Mouse (Mus musculus): ENCODE data around the gene Dbx1. TPM values are rescaled to one million over a fixed set of nuclear protein-coding genes. Genes with fewer than 3 reads are reported as not detected.

Dbx1 gene
- polyA plus RNA-seq, 1 experiment from 2014 or later: 17.9 TPM

- H3K4me2 ChIP-seq (replicated peaks): no peak overlapping the region
- no peak overlapping the region for H3K9ac ChIP-seq
- peaks cover 98% of the 10 kb centered on the region for H3K27me3 ChIP-seq
- 0 out of 2 replicates have a peak, but pooled peaks cover 2% of the 10 kb centered on the region for H3K9me3 ChIP-seq (replicated peaks)
- 6% methylated on average over 18 of the region's 18 CpGs for WGBS
- H3K4me3 ChIP-seq: no peak overlapping the region
- no peaks in the 10 kb centered on the region for H3K36me3 ChIP-seq
- H3K4me1 ChIP-seq: no peaks in the 10 kb centered on the region; the same call in 1 of the 2 replicates
- H3K27ac ChIP-seq: no peak overlapping the region
- peak; percentile 2; the same call in 1 of the 2 replicates for ATAC-seq (ENCODE audit: low FRiP score)
These were observed 3.4 kb upstream of the Dbx1 start for GRCm38 (mm10) chr7:49639864-49640708.

GRCm38 (mm10) chr7:49638941-49639776, 2.5 kb upstream of the Dbx1 start:
- Histone ChIP-seq H3K4me1 (peaks cover 2% of the 10 kb centered on the region), H3K36me3 (no peaks in the 10 kb centered on the region), H3K4me3 (no peak overlapping the region), H3K4me2 (replicated peaks) (0 out of 2 replicates have a peak overlapping the region, but pooled peaks have one; percentile 22), H3K27ac (no peak overlapping the region), H3K9ac (no peak overlapping the region), H3K27me3 (peaks cover 95% of the 10 kb centered on the region), H3K9me3 (replicated peaks) (no peaks in the 10 kb centered on the region)
- 1% methylated on average over 35 of the region's 35 CpGs for WGBS
- no peak for ATAC-seq (ENCODE audit: low FRiP score)

- ATAC-seq (ENCODE audit: low FRiP score): no peak
- Histone ChIP-seq H3K9ac (no peak overlapping the region), H3K4me2 (replicated peaks) (0 out of 2 replicates have a peak overlapping the region, but pooled peaks have one; percentile 11), H3K4me1 (peaks cover 13% of the 10 kb centered on the region), H3K4me3 (no peak overlapping the region), H3K27ac (no peak overlapping the region), H3K9me3 (replicated peaks) (no peaks in the 10 kb centered on the region), H3K27me3 (peaks cover 97% of the 10 kb centered on the region), H3K36me3 (no peaks in the 10 kb centered on the region)
- under 1% methylated on average over 21 of the region's 21 CpGs for WGBS
These were observed 1.4 kb upstream of the Dbx1 start for GRCm38 (mm10) chr7:49637851-49638663.

- Histone ChIP-seq H3K4me2 (replicated peaks) (no peak overlapping the region), H3K4me1 (peaks cover 14% of the 10 kb centered on the region)
These were observed 632 bp upstream of the Dbx1 start for GRCm38 (mm10) chr7:49637281-49637680.

GRCm38 (mm10) chr7:49635971-49636370, 678 bp downstream of the Dbx1 start:
- Histone ChIP-seq H3K36me3 (no peaks in the 10 kb centered on the region), H3K4me1 (peaks cover 14% of the 10 kb centered on the region), H3K9me3 (replicated peaks) (no peaks in the 10 kb centered on the region), H3K27me3 (peaks cover 97% of the 10 kb centered on the region), H3K9ac (no peak overlapping the region), H3K4me2 (replicated peaks) (peak overlapping the region; percentile 13; the same call in 1 of the 2 replicates), H3K4me3 (peak overlapping the region; percentile 18), H3K27ac (no peak overlapping the region)
- WGBS: under 1% methylated on average over 22 of the region's 22 CpGs
- no peak for ATAC-seq (ENCODE audit: low FRiP score)

More at GRCm38 (mm10) chr7:49637281-49637680, 632 bp upstream of the Dbx1 start:
- 2% methylated on average over 9 of the region's 9 CpGs for WGBS
- no peaks in the 10 kb centered on the region for H3K36me3 ChIP-seq
- no peak overlapping the region for H3K9ac ChIP-seq
- no peak for ATAC-seq (ENCODE audit: low FRiP score)
- peaks cover 97% of the 10 kb centered on the region for H3K27me3 ChIP-seq
- H3K4me3 ChIP-seq: no peak overlapping the region
- H3K9me3 ChIP-seq (replicated peaks): no peaks in the 10 kb centered on the region
- no peak overlapping the region for H3K27ac ChIP-seq

GRCm38 (mm10) chr7:49635074-49635621, 1.5 kb downstream of the Dbx1 start:
- Histone ChIP-seq H3K4me2 (replicated peaks) (0 out of 2 replicates have a peak overlapping the region, but pooled peaks have one; percentile 2), H3K4me3 (0 out of 2 replicates have a peak overlapping the region, but pooled peaks have one; percentile 4), H3K27me3 (peaks cover 97% of the 10 kb centered on the region), H3K9ac (no peak overlapping the region), H3K36me3 (no peaks in the 10 kb centered on the region), H3K9me3 (replicated peaks) (no peaks in the 10 kb centered on the region), H3K27ac (no peak overlapping the region), H3K4me1 (peaks cover 14% of the 10 kb centered on the region)
- WGBS: under 1% methylated on average over 35 of the region's 35 CpGs
- peak; percentile 29 for ATAC-seq (ENCODE audit: low FRiP score)

GRCm38 (mm10) chr7:49634291-49635073, 2.2 kb downstream of the Dbx1 start:
- Histone ChIP-seq H3K27me3 (peaks cover 97% of the 10 kb centered on the region), H3K36me3 (no peaks in the 10 kb centered on the region), H3K4me3 (peak overlapping the region; percentile 21; the same call in 1 of the 2 replicates), H3K9ac (no peak overlapping the region), H3K9me3 (replicated peaks) (no peaks in the 10 kb centered on the region), H3K4me2 (replicated peaks) (peak overlapping the region; percentile 44), H3K27ac (no peak overlapping the region), H3K4me1 (peaks cover 14% of the 10 kb centered on the region)
- ATAC-seq (ENCODE audit: low FRiP score): peak; percentile 23; the same call in 1 of the 2 replicates
- under 1% methylated on average over 26 of the region's 26 CpGs for WGBS

GRCm38 (mm10) chr7:49633375-49633956, 3.2 kb downstream of the Dbx1 start:
- Histone ChIP-seq H3K4me3 (peak overlapping the region; percentile 21), H3K9me3 (replicated peaks) (no peaks in the 10 kb centered on the region), H3K27ac (0 out of 2 replicates have a peak overlapping the region, but pooled peaks have one; percentile 52), H3K4me1 (peaks cover 14% of the 10 kb centered on the region), H3K9ac (no peak overlapping the region), H3K36me3 (no peaks in the 10 kb centered on the region), H3K4me2 (replicated peaks) (peak overlapping the region; percentile 44), H3K27me3 (peaks cover 97% of the 10 kb centered on the region)
- under 1% methylated on average over 33 of the region's 33 CpGs for WGBS
- 0 out of 2 replicates have a peak, but pooled peaks have one; percentile 14 for ATAC-seq (ENCODE audit: low FRiP score)

GRCm38 (mm10) chr7:49632391-49632790, 4.3 kb downstream of the Dbx1 start:
- Histone ChIP-seq H3K27ac (no peak overlapping the region), H3K4me1 (peaks cover 14% of the 10 kb centered on the region), H3K9ac (no peak overlapping the region), H3K27me3 (peaks cover 96% of the 10 kb centered on the region), H3K4me3 (no peak overlapping the region), H3K9me3 (replicated peaks) (no peaks in the 10 kb centered on the region), H3K4me2 (replicated peaks) (no peak overlapping the region), H3K36me3 (no peaks in the 10 kb centered on the region)
- ATAC-seq (ENCODE audit: low FRiP score): no peak
- WGBS: 6% methylated on average over 24 of the region's 24 CpGs

GRCm38 (mm10) chr7:49631885-49632284, 4.8 kb downstream of the Dbx1 start:
- Histone ChIP-seq H3K27ac (no peak overlapping the region), H3K4me1 (peaks cover 14% of the 10 kb centered on the region), H3K27me3 (peaks cover 96% of the 10 kb centered on the region), H3K4me2 (replicated peaks) (no peak overlapping the region), H3K9ac (no peak overlapping the region), H3K36me3 (no peaks in the 10 kb centered on the region), H3K4me3 (no peak overlapping the region), H3K9me3 (replicated peaks) (no peaks in the 10 kb centered on the region)
- no peak for ATAC-seq (ENCODE audit: low FRiP score)
- WGBS: 12% methylated on average over 9 of the region's 9 CpGs

Data from hindbrain, embryonic 12.5 days (tissue).